Mouse (Mus musculus) kidney, postnatal 4 days (tissue): ENCODE measurements around the gene Unc5c.

Source experiments
- DNase-seq, 2 experiments: peaks; one replicate each; pipeline ENCODE4 v3.0.0; 2021; ENCODE audit warnings: mixed read lengths in 2 of 2

Gene Unc5c

GRCm38 (mm10) chr3:141465104-141465705, at the start of gene Unc5c:
Unc5c (plus strand) TSS chr3:141465216.
- peak; percentile 86 to 91 for DNase-seq

GRCm38 (mm10) chr3:141457475-141457874, 7.5 kb upstream of the Unc5c start:
- DNase-seq, result peak; percentile 31 to 36

GRCm38 (mm10) chr3:141462482-141462881, 2.5 kb upstream of the Unc5c start:
- DNase-seq, result no peak

GRCm38 (mm10) chr3:141464691-141465103, 319 bp upstream of the Unc5c start:
- DNase-seq, result peak; percentile 73 to 85

GRCm38 (mm10) chr3:141466061-141466460, 1.0 kb downstream of the Unc5c start:
- DNase-seq, result peak; percentile 52 to 63

GRCm38 (mm10) chr3:141466727-141467335, 1.8 kb downstream of the Unc5c start:
- peak; percentile 16 to 33 for DNase-seq

- DNase-seq, result peak in 1 of 2 experiments; percentile 33
These were observed 4.3 kb downstream of the Unc5c start for GRCm38 (mm10) chr3:141469338-141469737.

GRCm38 (mm10) chr3:141473205-141473604, 8.2 kb downstream of the Unc5c start:
- DNase-seq, result no peak

- DNase-seq, result no peak
These were observed 10.4 kb downstream of the Unc5c start for GRCm38 (mm10) chr3:141475389-141475788.

- no peak for DNase-seq
These were observed 10.9 kb downstream of the Unc5c start for GRCm38 (mm10) chr3:141475919-141476318.

GRCm38 (mm10) chr3:141476670-141477069, 11.7 kb downstream of the Unc5c start:
- DNase-seq, result no peak

GRCm38 (mm10) chr3:141482465-141482864, 17.4 kb downstream of the Unc5c start:
- no peak for DNase-seq

GRCm38 (mm10) chr3:141483665-141484431, 18.8 kb downstream of the Unc5c start:
- DNase-seq, result no peak

GRCm38 (mm10) chr3:141485218-141485617, 20.2 kb downstream of the Unc5c start:
- no peak for DNase-seq

GRCm38 (mm10) chr3:141490647-141491046, 25.6 kb downstream of the Unc5c start:
- DNase-seq, result no peak

GRCm38 (mm10) chr3:141491272-141491950, 26.4 kb downstream of the Unc5c start:
- peak; percentile 48 to 64 for DNase-seq

- peak; percentile 73 to 79 for DNase-seq
These were observed 26.9 kb downstream of the Unc5c start for GRCm38 (mm10) chr3:141491951-141492310.

- peak in 1 of 2 experiments; percentile 40 for DNase-seq
These were observed 28.0 kb downstream of the Unc5c start for GRCm38 (mm10) chr3:141493000-141493399.

- no peak for DNase-seq
These were observed 33.5 kb downstream of the Unc5c start for GRCm38 (mm10) chr3:141498348-141499056.

GRCm38 (mm10) chr3:141501845-141502505, 37.0 kb downstream of the Unc5c start:
- DNase-seq, result no peak

GRCm38 (mm10) chr3:141503331-141503730, 38.3 kb downstream of the Unc5c start:
- no peak for DNase-seq

GRCm38 (mm10) chr3:141509772-141510171, 44.8 kb downstream of the Unc5c start:
- DNase-seq, result no peak
